Mouse (Mus musculus) pancreas, adult 10 weeks (tissue): ENCODE results near the gene Cables2. TPM values are rescaled to one million over a fixed set of nuclear protein-coding genes. Genes with fewer than 3 reads are reported as not detected.

ENCODE experiments used
- polyA plus RNA-seq: library from polyadenylated mRNA; stranded (reverse); fragments of 350-450 nt; fragmentation: Illumina TruSeq; extraction: RNeasy Lipid Tissue Mini Kit (QIAGEN cat#74804); gene quantifications from one replicate; pipeline ENCODE4 v1.2.3, GENCODE M21; 2015; ENCODE audit warnings: low read depth, low replicate concordance; ENCODE audit not compliant: insufficient read depth

Cables2 gene
- polyA plus RNA-seq: 7.8 TPM

DNA sequence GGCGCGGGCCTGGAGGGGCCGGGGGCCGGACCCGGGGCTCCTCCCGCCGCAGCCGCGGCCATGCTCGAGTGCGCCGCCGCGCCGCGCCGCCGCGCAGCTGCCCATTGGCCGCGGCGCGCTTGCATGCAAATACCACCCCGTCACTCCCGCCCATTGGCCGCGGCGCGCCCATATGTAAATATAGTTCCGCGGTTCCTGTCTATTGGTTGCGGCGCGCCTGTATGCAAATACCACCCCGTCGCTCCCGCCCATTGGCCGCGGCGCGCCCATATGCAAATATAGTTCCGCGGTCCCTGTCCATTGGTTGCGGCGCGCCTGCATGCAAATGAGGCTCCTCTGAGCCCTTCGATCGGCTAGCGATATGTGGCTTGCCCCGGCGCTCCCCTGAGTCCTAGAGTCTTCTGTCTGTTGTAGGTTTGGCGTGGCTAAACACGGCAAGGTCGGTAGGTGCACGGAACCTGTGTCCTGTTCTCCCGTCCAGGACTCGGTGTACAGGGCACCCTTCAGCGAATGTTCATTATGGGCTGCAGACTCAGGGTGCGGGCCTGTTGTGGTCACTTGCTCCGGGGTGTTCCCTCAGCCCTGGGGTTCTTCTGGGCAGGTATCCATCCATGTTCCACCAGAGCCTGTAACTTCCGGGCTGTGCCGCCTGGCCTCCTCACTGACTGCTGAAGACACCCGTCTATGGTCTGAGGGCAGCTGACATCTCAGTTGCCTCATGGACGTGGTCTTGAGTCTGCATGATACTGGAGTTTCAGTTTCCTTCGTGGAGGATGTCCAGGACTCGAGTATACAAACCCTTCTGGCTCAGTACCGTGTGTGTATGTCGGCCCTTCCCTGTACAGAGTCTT is at the start of gene Cables2:
Gene Cables2, minus strand, starts transcription at position 103 of the 851 bp plus-strand sequence.

DNA sequence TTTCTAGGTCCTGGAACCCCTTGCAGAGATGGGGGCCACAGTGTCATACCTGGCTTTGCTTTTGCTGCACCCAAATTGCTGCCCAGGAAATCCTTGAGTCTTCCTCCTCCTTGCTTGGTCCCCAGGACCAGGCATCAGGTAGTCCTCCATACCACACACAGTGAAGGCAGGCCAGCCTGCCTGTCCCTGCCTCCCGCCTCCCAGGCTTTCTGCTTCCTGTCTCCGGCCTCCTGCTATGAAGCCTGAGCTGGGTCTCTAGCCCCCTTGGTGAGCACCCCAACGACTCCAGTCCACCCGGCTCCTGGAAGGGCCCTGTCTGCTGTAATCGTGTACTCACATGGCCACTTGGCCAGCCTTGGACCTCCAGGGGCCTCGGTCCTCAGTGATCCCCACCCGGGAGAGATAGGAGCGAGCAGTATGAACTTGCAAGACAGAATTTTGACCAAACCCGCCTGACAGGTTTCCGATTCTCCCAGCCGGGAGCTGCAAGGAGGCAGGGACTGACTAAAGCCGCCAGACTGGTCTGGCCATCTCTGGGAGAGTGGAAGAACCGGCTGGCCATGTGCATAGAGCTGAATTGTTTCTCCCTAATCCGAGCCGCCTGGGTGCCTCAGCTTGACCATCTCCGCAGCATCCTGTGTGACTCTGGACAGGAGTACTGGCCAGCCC is 16.3 kb upstream of the Cables2 start, which contains the start of gene Rbbp8nl:
Gene Rbbp8nl, minus strand, starts transcription at position 440 of the 669 bp plus-strand sequence.

DNA sequence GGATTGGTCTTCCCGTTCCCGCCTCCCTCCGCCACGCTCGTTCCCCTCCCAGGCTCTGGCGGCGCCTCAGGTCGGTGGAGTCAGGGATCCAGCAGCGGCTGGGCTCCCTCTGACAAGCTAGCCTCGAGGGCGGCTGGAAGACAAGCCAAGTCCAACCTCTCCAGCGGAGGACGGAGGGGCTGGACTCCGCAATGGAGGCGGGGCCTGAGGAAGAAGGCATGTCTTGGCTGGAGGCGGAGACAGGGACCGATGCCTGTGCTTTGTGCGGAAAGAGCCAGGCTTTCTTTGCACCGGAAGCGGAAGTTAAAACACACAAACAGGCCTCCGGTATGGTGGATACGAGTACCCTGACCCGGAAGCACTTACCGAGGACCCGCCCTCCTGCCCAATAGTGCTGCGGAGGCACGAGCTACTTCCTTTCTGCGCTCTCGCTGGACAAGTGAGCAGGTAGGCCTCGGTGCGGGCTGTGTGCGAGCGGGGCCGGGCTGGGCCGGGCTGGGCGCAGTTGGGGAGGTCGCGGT is 16.2 kb downstream of the Cables2 start, which contains the start of gene Rps21:
Gene Rps21, plus strand, starts transcription at position 377 of the 521 bp plus-strand sequence.

DNA sequence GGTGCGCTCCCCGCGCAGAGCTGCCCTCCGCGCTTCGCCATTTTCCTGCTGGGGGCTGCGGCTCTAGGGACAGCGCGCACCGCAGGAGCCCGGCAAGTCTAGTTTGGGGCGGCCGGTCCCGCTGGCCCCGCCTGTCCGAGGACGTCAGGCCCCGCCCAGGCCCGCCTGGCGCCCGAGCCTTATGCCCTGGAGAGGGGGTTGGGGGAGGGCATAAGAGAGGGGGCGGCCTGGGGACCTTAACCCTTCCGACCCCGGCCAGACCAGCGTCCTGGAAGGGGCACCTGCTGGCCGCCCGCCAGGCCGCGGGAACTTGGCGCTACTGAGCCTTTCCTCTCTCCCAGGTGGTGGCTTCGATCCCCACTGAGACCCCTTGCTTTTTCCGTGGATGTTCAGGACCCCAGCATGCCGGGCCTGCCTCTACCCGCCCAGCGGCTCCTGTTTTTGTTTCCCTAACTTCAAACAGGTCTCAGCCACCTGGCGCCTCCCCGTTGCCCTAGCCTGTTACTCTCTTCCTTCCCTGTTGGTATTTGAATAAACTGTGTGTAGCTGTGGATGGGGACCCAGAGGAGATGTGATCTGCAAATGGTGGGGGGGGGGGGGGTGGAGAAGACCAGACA is 47.4 kb downstream of the Cables2 start, which contains the start of gene Lama5:
Gene Lama5, minus strand, starts transcription at position 98 of the 617 bp plus-strand sequence.

Other genes with a start within 250 kb of the Cables2 start
- 9.6 TPM for gene Lsm14b, start 248.5 kb downstream of the Cables2 start, polyA plus RNA-seq
- gene Psma7, start 231.1 kb downstream of the Cables2 start, polyA plus RNA-seq: 46.3 TPM
- gene Ss18l1, start 231.0 kb downstream of the Cables2 start, polyA plus RNA-seq: 1.3 TPM
- gene Mtg2, start 202.9 kb downstream of the Cables2 start, polyA plus RNA-seq: 8.2 TPM
- not detected for gene Hrh3, start 169.0 kb downstream of the Cables2 start, polyA plus RNA-seq
- gene Osbpl2, start 154.2 kb downstream of the Cables2 start, polyA plus RNA-seq: 13.8 TPM
- 27.7 TPM for gene Adrm1, start 102.0 kb downstream of the Cables2 start, polyA plus RNA-seq
- gene Lama5, start 47.6 kb downstream of the Cables2 start, polyA plus RNA-seq: 23.8 TPM
- gene Rps21, start 16.1 kb downstream of the Cables2 start, polyA plus RNA-seq: 683 TPM
- gene Rbbp8nl, start 16.4 kb upstream of the Cables2 start, polyA plus RNA-seq: not detected
- 0.72 TPM for gene Gata5, start 61.2 kb upstream of the Cables2 start, polyA plus RNA-seq
- 6.0 TPM for gene Slco4a1, start 182.7 kb upstream of the Cables2 start, polyA plus RNA-seq
- gene Ntsr1, start 226.5 kb upstream of the Cables2 start, polyA plus RNA-seq: not detected